Mouse (Mus musculus): ENCODE measurements around the gene Mrpl1. TPM values are rescaled to one million over a fixed set of nuclear protein-coding genes. Genes with fewer than 3 reads are reported as not detected.

Gene Mrpl1
- 13.9 and 15.0 TPM in 2 replicates for polyA plus RNA-seq (2015; fragmentation: Nextera tagmentation; extraction: Ambion mirVana)

GRCm38 (mm10) chr5:96209459-96209858 is at the start of gene Mrpl1:
Gene Mrpl1 (plus strand): TSS chr5:96209493.
- peak; percentile 87 for ATAC-seq (replicated peaks)

GRCm38 (mm10) chr5:96160467-96161262 is 48.6 kb upstream of the Mrpl1 start:
- no peaks in the 10 kb centered on the region for H3K27me3 ChIP-seq (replicated peaks)
- peak overlapping the region; percentile 99 for H3K9ac ChIP-seq
- ATAC-seq (replicated peaks), result peak; percentile 3; the same call in 1 of the 2 replicates
- no peaks in the 10 kb centered on the region for H3K36me3 ChIP-seq (replicated peaks)
- H3K4me1 ChIP-seq, result peaks cover 22% of the 10 kb centered on the region
- peak overlapping the region; percentile 99 for H3K27ac ChIP-seq
- WGBS, result under 1% methylated on average over 50 of the region's 50 CpGs
- peak overlapping the region; percentile 68 for H3K4me2 ChIP-seq
- no peaks in the 10 kb centered on the region for H3K9me3 ChIP-seq
- peak overlapping the region; percentile 98 for H3K4me3 ChIP-seq

More at GRCm38 (mm10) chr5:96209459-96209858, at the start of gene Mrpl1:
- WGBS, result 2% methylated on average over 17 of the region's 17 CpGs
- no peaks in the 10 kb centered on the region for H3K9me3 ChIP-seq
- peak within 1 kb of the TSS; percentile 74 for H3K4me3 ChIP-seq
- peak within 1 kb of the TSS; percentile 75 for H3K27ac ChIP-seq
- no peaks in the 10 kb centered on the region for H3K27me3 ChIP-seq (replicated peaks)
- peaks cover 21% of the 10 kb centered on the region for H3K4me1 ChIP-seq
- H3K9ac ChIP-seq, result peak within 1 kb of the TSS; percentile 72
- H3K36me3 ChIP-seq (replicated peaks), result 0 out of 2 replicates have a peak, but pooled peaks cover 5% of the 10 kb centered on the region
- peak within 1 kb of the TSS; percentile 57 for H3K4me2 ChIP-seq

GRCm38 (mm10) chr5:96161263-96161577 is 48.1 kb upstream of the Mrpl1 start:
- Histone ChIP-seq H3K9me3 (no peaks in the 10 kb centered on the region), H3K4me1 (peaks cover 22% of the 10 kb centered on the region), H3K4me3 (peak overlapping the region; percentile 98), H3K36me3 (replicated peaks) (no peaks in the 10 kb centered on the region), H3K9ac (peak overlapping the region; percentile 99), H3K4me2 (peak overlapping the region; percentile 68), H3K27ac (peak overlapping the region; percentile 99), H3K27me3 (replicated peaks) (no peaks in the 10 kb centered on the region)
- under 1% methylated on average over 43 of the region's 45 CpGs for WGBS
- ATAC-seq (replicated peaks), result peak; percentile 35

- peak; percentile 72 for ATAC-seq (replicated peaks)
- Histone ChIP-seq H3K4me3 (peak overlapping the region; percentile 98), H3K9me3 (no peaks in the 10 kb centered on the region), H3K4me2 (peak overlapping the region; percentile 68), H3K9ac (peak overlapping the region; percentile 99), H3K27ac (peak overlapping the region; percentile 99), H3K36me3 (replicated peaks) (no peaks in the 10 kb centered on the region), H3K27me3 (replicated peaks) (no peaks in the 10 kb centered on the region), H3K4me1 (peaks cover 22% of the 10 kb centered on the region)
- WGBS, result under 1% methylated on average over 91 of the region's 114 CpGs
Measured at GRCm38 (mm10) chr5:96161578-96162398, 47.5 kb upstream of the Mrpl1 start.

- H3K36me3 ChIP-seq (replicated peaks), result no peaks in the 10 kb centered on the region
- H3K4me1 ChIP-seq, result peaks cover 22% of the 10 kb centered on the region
- WGBS, result under 1% methylated on average over 56 of the region's 56 CpGs
- peak overlapping the region; percentile 99 for H3K9ac ChIP-seq
- no peaks in the 10 kb centered on the region for H3K9me3 ChIP-seq
- ATAC-seq (replicated peaks), result peak; percentile 93
- peak overlapping the region; percentile 68 for H3K4me2 ChIP-seq
- no peaks in the 10 kb centered on the region for H3K27me3 ChIP-seq (replicated peaks)
- H3K4me3 ChIP-seq, result peak overlapping the region; percentile 98
- peak overlapping the region; percentile 99 for H3K27ac ChIP-seq
Measured at GRCm38 (mm10) chr5:96162399-96163331, 46.6 kb upstream of the Mrpl1 start.

GRCm38 (mm10) chr5:96163396-96164020 is 45.8 kb upstream of the Mrpl1 start:
- 3% methylated on average over 1 of the region's 1 CpGs for WGBS
- H3K27ac ChIP-seq, result peak overlapping the region; percentile 99
- H3K27me3 ChIP-seq (replicated peaks), result no peaks in the 10 kb centered on the region
- H3K4me3 ChIP-seq, result peak overlapping the region; percentile 98
- H3K4me2 ChIP-seq, result peak overlapping the region; percentile 68
- ATAC-seq (replicated peaks), result no peak
- H3K9ac ChIP-seq, result peak overlapping the region; percentile 99
- no peaks in the 10 kb centered on the region for H3K9me3 ChIP-seq
- peaks cover 22% of the 10 kb centered on the region for H3K4me1 ChIP-seq
- no peaks in the 10 kb centered on the region for H3K36me3 ChIP-seq (replicated peaks)

GRCm38 (mm10) chr5:96164021-96164411 is 45.3 kb upstream of the Mrpl1 start, which contains the start of gene Cnot6l:
Gene Cnot6l (minus strand): TSS chr5:96164171.
- ATAC-seq (replicated peaks), result no peak
- Histone ChIP-seq H3K36me3 (replicated peaks) (no peaks in the 10 kb centered on the region), H3K4me1 (peaks cover 18% of the 10 kb centered on the region), H3K27ac (peak within 1 kb of the TSS; percentile 99), H3K27me3 (replicated peaks) (no peaks in the 10 kb centered on the region), H3K9me3 (no peaks in the 10 kb centered on the region), H3K4me2 (peak within 1 kb of the TSS; percentile 68), H3K9ac (peak within 1 kb of the TSS; percentile 99), H3K4me3 (peak within 1 kb of the TSS; percentile 98)
- WGBS, result 46% methylated on average over 5 of the region's 5 CpGs

GRCm38 (mm10) chr5:96166761-96167160 is 42.5 kb upstream of the Mrpl1 start:
- H3K27ac ChIP-seq, result no peak overlapping the region
- H3K4me1 ChIP-seq, result peaks cover 9% of the 10 kb centered on the region
- H3K4me3 ChIP-seq, result no peak overlapping the region
- no peaks in the 10 kb centered on the region for H3K9me3 ChIP-seq
- no peak overlapping the region for H3K4me2 ChIP-seq
- ATAC-seq (replicated peaks), result no peak
- H3K9ac ChIP-seq, result no peak overlapping the region
- H3K27me3 ChIP-seq (replicated peaks), result no peaks in the 10 kb centered on the region
- H3K36me3 ChIP-seq (replicated peaks), result no peaks in the 10 kb centered on the region
- 80% methylated on average over 2 of the region's 2 CpGs for whole genome bisulfite sequencing

GRCm38 (mm10) chr5:96170443-96170842 is 38.9 kb upstream of the Mrpl1 start:
- Histone ChIP-seq H3K4me3 (no peak overlapping the region), H3K27ac (no peak overlapping the region), H3K9me3 (no peaks in the 10 kb centered on the region), H3K36me3 (replicated peaks) (no peaks in the 10 kb centered on the region), H3K27me3 (replicated peaks) (no peaks in the 10 kb centered on the region), H3K4me1 (no peaks in the 10 kb centered on the region), H3K4me2 (no peak overlapping the region), H3K9ac (no peak overlapping the region)
- ATAC-seq (replicated peaks), result no peak
- WGBS, result 76% methylated on average over 3 of the region's 3 CpGs

GRCm38 (mm10) chr5:96171765-96172164 is 37.5 kb upstream of the Mrpl1 start:
- 90% methylated on average over 4 of the region's 4 CpGs for WGBS
- H3K9ac ChIP-seq, result no peak overlapping the region

GRCm38 (mm10) chr5:96176121-96176520 is 33.2 kb upstream of the Mrpl1 start:
- no peak overlapping the region for H3K9ac ChIP-seq
- no peak overlapping the region for H3K4me3 ChIP-seq
- WGBS, result 56% methylated on average over 9 of the region's 9 CpGs
- ATAC-seq (replicated peaks), result no peak; the same call in 1 of the 2 replicates
- H3K4me2 ChIP-seq, result no peak overlapping the region
- no peaks in the 10 kb centered on the region for H3K4me1 ChIP-seq
- no peak overlapping the region for H3K27ac ChIP-seq
- H3K9me3 ChIP-seq, result no peaks in the 10 kb centered on the region
- H3K36me3 ChIP-seq (replicated peaks), result no peaks in the 10 kb centered on the region
- no peaks in the 10 kb centered on the region for H3K27me3 ChIP-seq (replicated peaks)

More at GRCm38 (mm10) chr5:96171765-96172164, 37.5 kb upstream of the Mrpl1 start:
- Histone ChIP-seq H3K27me3 (replicated peaks) (no peaks in the 10 kb centered on the region), H3K4me3 (no peak overlapping the region), H3K27ac (no peak overlapping the region), H3K4me1 (no peaks in the 10 kb centered on the region), H3K36me3 (replicated peaks) (no peaks in the 10 kb centered on the region), H3K4me2 (no peak overlapping the region), H3K9me3 (no peaks in the 10 kb centered on the region)
- no peak for ATAC-seq (replicated peaks)
